Mouse (Mus musculus): ENCODE results near the gene Scarf1. TPM values are rescaled to one million over a fixed set of nuclear protein-coding genes. Genes with fewer than 3 reads are reported as not detected.
A peak's percentile ranks its signal among the peaks of the same experiment; 100 is the strongest.

Scarf1 gene
- polyA plus RNA-seq, 1 experiment from 2014 or later = 4.8 TPM

MicroRNAs encoded within 50 kb of the gene (microRNA counts, 519-probe panel; counts per million panel counts)
- microRNA mmu-miR-22 = 4,189 counts per million, percentile 83 among the panel's probes with 10 or more counts

Small RNAs within 50 kb of the gene (microRNA-seq; reads per million reads assigned to microRNA genes)
- gene Mir22 = 3,240 reads per million, percentile 85 among the genes with 10 or more reads in this experiment
- gene Mir3971 = not detected

Other genes with a start within 250 kb of the Scarf1 start
- 111 and 121 TPM in 2 replicates for gene Rpa1, start 165.2 kb upstream of the Scarf1 start, polyA plus RNA-seq (2014; fragmentation: Nextera tagmentation; extraction: Ambion mirVana)
- gene Smyd4, start 165.1 kb upstream of the Scarf1 start, polyA plus RNA-seq (2014; fragmentation: Nextera tagmentation; extraction: Ambion mirVana) = 12.6 and 14.2 TPM in 2 replicates
- 54.2 and 59.0 TPM in 2 replicates for gene Serpinf1, start 90.8 kb upstream of the Scarf1 start, polyA plus RNA-seq (2014; fragmentation: Nextera tagmentation; extraction: Ambion mirVana)
- gene Serpinf2, start 73.9 kb upstream of the Scarf1 start, polyA plus RNA-seq (2014; fragmentation: Nextera tagmentation; extraction: Ambion mirVana) = 14.9 and 17.2 TPM in 2 replicates
- gene Wdr81, start 58.8 kb upstream of the Scarf1 start, polyA plus RNA-seq (2014; fragmentation: Nextera tagmentation; extraction: Ambion mirVana) = 4.6 and 5.1 TPM in 2 replicates
- 23.3 and 26.3 TPM in 2 replicates for gene Tlcd2, start 51.8 kb upstream of the Scarf1 start, polyA plus RNA-seq (2014; fragmentation: Nextera tagmentation; extraction: Ambion mirVana)
- gene Prpf8, start 26.7 kb upstream of the Scarf1 start, polyA plus RNA-seq (2014; fragmentation: Nextera tagmentation; extraction: Ambion mirVana) = 79.7 and 79.8 TPM in 2 replicates
- 0.32 and 0.60 TPM in 2 replicates for gene Rilp, start 3.4 kb upstream of the Scarf1 start, polyA plus RNA-seq (2014; fragmentation: Nextera tagmentation; extraction: Ambion mirVana)
- gene Slc43a2, start 18.2 kb downstream of the Scarf1 start, polyA plus RNA-seq (2014; fragmentation: Nextera tagmentation; extraction: Ambion mirVana) = 4.0 and 5.1 TPM in 2 replicates
- 74.4 and 91.8 TPM in 2 replicates for gene Pitpna, start 74.6 kb downstream of the Scarf1 start, polyA plus RNA-seq (2014; fragmentation: Nextera tagmentation; extraction: Ambion mirVana)
- 25.9 and 27.7 TPM in 2 replicates for gene Inpp5k, start 117.4 kb downstream of the Scarf1 start, polyA plus RNA-seq (2014; fragmentation: Nextera tagmentation; extraction: Ambion mirVana)
- 31.2 and 34.3 TPM in 2 replicates for gene Myo1c, start 137.0 kb downstream of the Scarf1 start, polyA plus RNA-seq (2014; fragmentation: Nextera tagmentation; extraction: Ambion mirVana)
- 101 and 104 TPM in 2 replicates for gene Crk, start 165.7 kb downstream of the Scarf1 start, polyA plus RNA-seq (2014; fragmentation: Nextera tagmentation; extraction: Ambion mirVana)
- 887 and 916 TPM in 2 replicates for gene Ywhae, start 219.3 kb downstream of the Scarf1 start, polyA plus RNA-seq (2014; fragmentation: Nextera tagmentation; extraction: Ambion mirVana)

All from stomach, embryonic 14.5 days (tissue).